Mouse (Mus musculus): ENCODE measurements around the gene Cxcl17.

Gene Cxcl17

DNA sequence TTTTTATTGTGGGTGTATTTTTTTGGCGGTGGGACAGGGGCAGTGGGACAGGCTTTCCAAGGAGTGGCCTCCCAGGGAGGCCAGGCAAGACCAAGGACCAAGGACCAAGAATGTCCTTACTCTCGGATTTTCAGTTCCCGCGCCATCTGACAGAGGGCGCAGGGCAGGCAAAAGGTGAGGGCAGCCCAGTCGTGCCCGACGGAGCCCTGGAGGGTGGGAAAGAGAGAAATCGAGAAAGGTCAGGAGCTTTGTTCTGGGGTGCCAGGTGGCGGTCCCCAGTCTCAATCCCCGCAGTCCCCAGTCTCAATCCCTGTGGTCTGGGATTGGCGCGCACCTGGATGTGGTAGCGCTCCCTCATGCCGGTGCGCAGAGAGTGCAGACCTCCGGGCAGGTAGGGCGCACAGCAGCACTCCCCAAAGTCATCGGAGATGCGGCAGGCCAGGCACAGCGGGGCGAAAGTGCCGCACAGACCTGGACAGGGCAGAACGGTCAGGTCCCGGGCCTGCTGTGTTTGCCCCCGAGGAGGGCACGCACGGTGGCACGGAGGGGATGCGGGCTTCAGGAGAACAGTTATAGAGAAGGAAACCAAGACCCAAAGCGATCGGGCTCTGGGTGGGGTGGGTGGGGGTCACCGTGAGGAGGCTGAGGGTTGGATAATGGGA lies 44.9 kb downstream of the Cxcl17 start:
- no peak for DNase-seq

DNA sequence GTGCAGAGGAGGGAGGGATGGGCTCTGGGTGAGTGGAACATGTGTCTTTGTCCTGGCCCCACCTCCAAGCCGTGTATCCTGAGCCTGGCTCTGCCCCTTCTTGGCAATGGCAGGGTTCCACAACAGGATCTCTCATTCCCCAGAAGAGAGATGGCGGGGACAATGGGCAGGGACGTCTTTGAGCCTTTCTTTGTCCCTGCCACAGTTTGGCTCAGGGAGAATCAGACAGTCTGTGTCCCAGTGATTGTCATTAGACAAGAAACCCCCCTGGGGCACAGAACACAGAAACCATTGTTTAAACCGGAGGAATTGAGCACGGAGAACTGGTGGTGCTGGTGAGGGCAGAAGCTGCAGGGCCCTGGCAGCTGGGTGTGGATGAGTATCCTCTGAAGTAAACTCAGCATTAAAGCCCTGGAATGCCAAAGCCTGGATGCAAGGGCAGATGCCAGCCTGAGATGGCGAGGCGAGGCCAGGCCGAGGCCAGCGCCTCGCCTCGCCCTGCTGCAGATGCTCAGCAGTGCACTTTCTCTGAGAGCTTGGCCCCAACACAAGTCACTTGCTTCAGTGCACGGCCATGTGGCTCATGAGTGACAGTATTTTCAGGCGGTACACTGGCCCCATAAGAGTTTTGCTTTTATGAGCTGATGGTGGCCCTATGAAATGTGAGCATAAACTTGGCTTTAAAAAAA lies 46.6 kb downstream of the Cxcl17 start:
- DNase-seq: no peak

DNA sequence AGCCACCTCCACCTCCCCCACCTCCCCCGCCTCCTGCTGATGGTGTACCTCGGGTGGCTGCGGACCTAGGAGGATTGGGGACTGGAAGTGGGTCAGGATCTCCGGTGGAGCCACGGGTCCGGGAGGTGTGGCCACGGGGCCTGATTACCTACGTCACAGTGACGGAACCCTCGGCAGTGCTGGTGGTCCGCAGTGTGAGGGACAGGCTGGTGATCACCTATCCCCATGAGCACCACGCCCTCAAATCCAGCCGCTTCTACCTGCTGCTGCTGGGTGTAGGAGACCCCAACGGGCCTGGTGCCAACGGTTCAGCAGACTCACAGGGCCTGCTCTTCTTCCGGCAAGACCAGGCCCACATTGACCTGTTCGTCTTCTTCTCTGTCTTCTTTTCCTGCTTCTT lies 49.1 kb downstream of the Cxcl17 start:
- no peak for DNase-seq

DNA sequence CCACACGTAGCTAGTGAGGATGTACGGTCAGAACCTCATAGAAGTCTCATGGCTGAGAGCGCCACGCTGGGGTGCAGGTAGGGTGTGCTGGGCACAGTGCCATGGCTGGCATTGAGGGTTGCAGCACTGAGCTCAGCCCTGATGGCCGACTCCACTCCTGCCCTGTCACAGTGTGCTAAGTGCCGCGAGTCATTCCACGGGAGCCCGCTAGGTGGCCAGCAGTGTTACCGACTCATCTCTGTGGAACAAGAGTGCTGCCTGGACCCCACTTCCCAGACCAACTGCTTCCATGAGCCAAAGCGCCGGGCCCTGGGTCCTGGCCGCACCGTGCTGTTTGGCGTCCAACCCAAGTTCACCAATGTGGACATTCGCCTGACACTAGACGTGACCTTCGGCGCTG lies 49.5 kb downstream of the Cxcl17 start:
- DNase-seq: no peak

DNA sequence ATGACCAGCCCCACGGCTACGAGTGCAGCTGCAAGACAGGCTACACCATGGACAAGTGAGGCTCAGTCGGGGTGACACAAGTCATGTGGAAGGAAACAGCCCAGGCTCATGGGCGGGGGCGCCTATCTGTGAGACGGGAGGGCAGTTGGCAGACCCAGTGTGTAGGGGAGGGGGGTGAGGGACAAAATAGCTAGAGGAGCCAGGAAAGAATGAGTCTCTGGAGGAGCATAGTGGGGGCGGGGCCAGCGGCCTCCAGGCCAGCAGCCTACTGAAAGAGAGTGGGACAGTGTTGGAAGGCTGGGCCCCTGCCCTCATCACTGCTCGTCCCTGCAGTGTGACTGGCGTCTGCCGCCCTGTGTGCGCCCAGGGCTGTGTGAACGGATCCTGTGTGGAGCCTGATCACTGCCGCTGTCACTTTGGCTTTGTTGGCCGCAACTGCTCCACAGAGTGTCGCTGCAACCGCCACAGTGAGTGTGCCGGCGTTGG lies 53.9 kb downstream of the Cxcl17 start:
- DNase-seq: no peak
